Mouse (Mus musculus) MEL (cell line): ENCODE measurements around the gene Med21.

ENCODE experiments used
- CTCF ChIP-seq, 3 experiments: IDR thresholded peaks in 2 of 3; conservative IDR thresholded peaks in 1 of 3; 2 replicates each; pipeline ENCODE4 v1.5.1; 2011 to 2012; ENCODE audit warnings: low read length in 3 of 3, low read depth in 2 of 3, mild to moderate bottlenecking in 2 of 3, improper control_type of control experiment in 1 of 3, inconsistent platforms in 1 of 3, mixed read lengths in 1 of 3, moderate library complexity in 1 of 3; ENCODE audit not compliant: control insufficient read depth in 1 of 3, insufficient read depth in 1 of 3, poor library complexity in 1 of 3, severe bottlenecking in 1 of 3
- E2F4 ChIP-seq: IDR thresholded peaks from 2 replicates; pipeline ENCODE4 v1.6.1; 2011; ENCODE audit warnings: low read depth, low read length, improper control_type of control experiment, borderline replicate concordance
- EP300 ChIP-seq, 2 experiments: IDR thresholded peaks; 2 replicates each; pipeline ENCODE4 v1.6.1; 2011; ENCODE audit warnings: improper control_type of control experiment in 2 of 2, low read length in 2 of 2, low read depth in 1 of 2, mild to moderate bottlenecking in 1 of 2
- HCFC1 ChIP-seq: IDR thresholded peaks from 2 replicates; pipeline ENCODE4 v1.6.1; 2012; ENCODE audit warnings: low read depth, mild to moderate bottlenecking, inconsistent platforms, low read length, improper control_type of control experiment, moderate library complexity
- KAT2A ChIP-seq: conservative IDR thresholded peaks from 2 replicates; pipeline ENCODE4 v1.6.1; 2012; ENCODE audit warnings: low read depth, low read length, improper control_type of control experiment, inconsistent platforms
- MAFK ChIP-seq: IDR thresholded peaks from 2 replicates; pipeline ENCODE4 v1.6.1; 2011; ENCODE audit warnings: low read depth, mild to moderate bottlenecking, low read length, improper control_type of control experiment, borderline replicate concordance
- POLR2AphosphoS5 ChIP-seq: IDR thresholded peaks from 2 replicates; pipeline ENCODE4 v1.6.1; 2012; ENCODE audit warnings: low read depth, borderline replicate concordance, mild to moderate bottlenecking, inconsistent platforms, low read length, moderate library complexity, mixed read lengths
- TAL1 ChIP-seq: IDR thresholded peaks from 2 replicates; pipeline ENCODE4 v1.6.1; 2012; ENCODE audit warnings: mild to moderate bottlenecking, inconsistent platforms, low read length, moderate library complexity, mixed read lengths
- ZNF384 ChIP-seq: IDR thresholded peaks from 2 replicates; pipeline ENCODE4 v1.6.1; 2012; ENCODE audit warnings: low read depth, mild to moderate bottlenecking, inconsistent platforms, low read length, improper control_type of control experiment

- no peak for TF ChIP-seq EP300 (IDR thresholded peaks at IDR 0.05; ENCODE audit: low read depth in 1 of 2, low read length in 2 of 2)
- TF ChIP-seq ZNF384 = no peak
- TF ChIP-seq CTCF (IDR thresholded peaks at IDR 0.05 in 2 of 3, conservative IDR thresholded peaks at IDR 0.05 in 1 of 3; ENCODE audit: control insufficient read depth in 1 of 3, insufficient read depth in 1 of 3, low read depth in 2 of 3, low read length in 3 of 3, poor library complexity in 1 of 3, severe bottlenecking in 1 of 3) = no peak
- no peak for TF ChIP-seq POLR2AphosphoS5
- TF ChIP-seq TAL1 = no peak
- no peak for TF ChIP-seq E2F4
- no peak for TF ChIP-seq HCFC1
- TF ChIP-seq MAFK = no peak
- TF ChIP-seq KAT2A = no peak
Observed at GRCm38 (mm10) chr6:146632403-146632802, 9.9 kb upstream of the Med21 start.
